Mouse (Mus musculus): ENCODE measurements around the gene Lrrn4.

- TF ChIP-seq POLR2A (IDR thresholded peaks at IDR 0.05; ENCODE audit: borderline replicate concordance, control insufficient read depth, low read depth, low read length) (no peak), CTCF (IDR thresholded peaks at IDR 0.05; ENCODE audit: control insufficient read depth, insufficient read depth, low read length) (no peak)
Measured at GRCm38 (mm10) chr2:132902056-132902455, 21.4 kb upstream of the Lrrn4 start.
